Mouse (Mus musculus) ovary, postnatal 36 days (tissue): ENCODE data around the gene Ccnd2.

ENCODE experiments used
- DNase-seq: peaks from one replicate; pipeline ENCODE4 v3.0.0; 2022; ENCODE audit warnings: low spot score, mixed read lengths

The Ccnd2 gene

GRCm38 (mm10) chr6:127108368-127109060, 43.5 kb downstream of the Ccnd2 start:
- no peak for DNase-seq

GRCm38 (mm10) chr6:127107413-127107812, 44.6 kb downstream of the Ccnd2 start:
- DNase-seq: no peak

GRCm38 (mm10) chr6:127106726-127107125, 45.3 kb downstream of the Ccnd2 start:
- DNase-seq: no peak

- DNase-seq: no peak
Measured at GRCm38 (mm10) chr6:127106189-127106588, 45.8 kb downstream of the Ccnd2 start.

GRCm38 (mm10) chr6:127105107-127105506, 46.9 kb downstream of the Ccnd2 start:
- DNase-seq: no peak

- no peak for DNase-seq
Measured at GRCm38 (mm10) chr6:127104396-127105029, 47.5 kb downstream of the Ccnd2 start.

- DNase-seq: no peak
Measured at GRCm38 (mm10) chr6:127103506-127104275, 48.3 kb downstream of the Ccnd2 start.

GRCm38 (mm10) chr6:127094565-127094964, 57.4 kb downstream of the Ccnd2 start:
- DNase-seq: no peak

- DNase-seq: no peak
Measured at GRCm38 (mm10) chr6:127086739-127087138, 65.3 kb downstream of the Ccnd2 start.

GRCm38 (mm10) chr6:127081820-127082219, 70.2 kb downstream of the Ccnd2 start:
- DNase-seq: no peak

- DNase-seq: peak; percentile 61
Measured at GRCm38 (mm10) chr6:127079867-127080731, 71.9 kb downstream of the Ccnd2 start.
